Mouse (Mus musculus): ENCODE results near the gene 1110008L16Rik.

Gene 1110008L16Rik

GRCm38 (mm10) chr12:55389132-55390081 is 90.0 kb downstream of the 1110008L16Rik start:
- in situ Hi-C loops (cut with MboI, MseI), result loop anchor here (5.0 to 10.0 kb wide), 3 partner anchors 52 to 1075 kb away; no protein-coding TSS in a partner anchor

- in situ Hi-C loops (cut with MboI, MseI), result loop anchor here (10.0 kb wide), 1 partner anchor 1077 kb away; no protein-coding TSS in a partner anchor
Measured at GRCm38 (mm10) chr12:55392120-55392519, 92.7 kb downstream of the 1110008L16Rik start.

GRCm38 (mm10) chr12:55392733-55393577 is 93.6 kb downstream of the 1110008L16Rik start:
- in situ Hi-C loops (cut with MboI, MseI), result loop anchor here (10.0 kb wide), 1 partner anchor 1078 kb away; no protein-coding TSS in a partner anchor

GRCm38 (mm10) chr12:55395601-55396000 is 96.2 kb downstream of the 1110008L16Rik start:
- in situ Hi-C loops (cut with MboI, MseI), result loop anchor here (10.0 kb wide), 1 partner anchor 1081 kb away; no protein-coding TSS in a partner anchor

- in situ Hi-C loops (cut with MboI, MseI), result loop anchor here (10.0 kb wide), 1 partner anchor 1082 kb away; no protein-coding TSS in a partner anchor
Measured at GRCm38 (mm10) chr12:55396536-55396935, 97.2 kb downstream of the 1110008L16Rik start.

GRCm38 (mm10) chr12:55397544-55398239 is 98.3 kb downstream of the 1110008L16Rik start:
- in situ Hi-C loops (cut with MboI, MseI), result loop anchor here (10.0 kb wide), 1 partner anchor 1083 kb away; no protein-coding TSS in a partner anchor

- in situ Hi-C loops (cut with MboI, MseI), result loop anchor here (10.0 kb wide), 1 partner anchor 1084 kb away; no protein-coding TSS in a partner anchor
Measured at GRCm38 (mm10) chr12:55398240-55399127, 99.1 kb downstream of the 1110008L16Rik start.

- in situ Hi-C loops (cut with MboI, MseI), result loop anchor here (10.0 kb wide), 1 partner anchor 1084 kb away; no protein-coding TSS in a partner anchor
Measured at GRCm38 (mm10) chr12:55399128-55399677, 99.8 kb downstream of the 1110008L16Rik start.

- in situ Hi-C loops (cut with MboI, MseI), result loop anchor here (25.0 kb wide), 1 partner anchor 446 kb away; no protein-coding TSS in a partner anchor
Measured at GRCm38 (mm10) chr12:55407888-55408287, 108.5 kb downstream of the 1110008L16Rik start.

- in situ Hi-C loops (cut with MboI, MseI), result loop anchor here (25.0 kb wide), 1 partner anchor 453 kb away; no protein-coding TSS in a partner anchor
Measured at GRCm38 (mm10) chr12:55415255-55415654, 115.9 kb downstream of the 1110008L16Rik start.

- in situ Hi-C loops (cut with MboI, MseI), result loop anchor here (25.0 kb wide), 1 partner anchor 453 kb away; no protein-coding TSS in a partner anchor
Measured at GRCm38 (mm10) chr12:55415762-55416161, 116.4 kb downstream of the 1110008L16Rik start.

GRCm38 (mm10) chr12:55420220-55420619 is 120.8 kb downstream of the 1110008L16Rik start:
- in situ Hi-C loops (cut with MboI, MseI), result loop anchor here (25.0 kb wide), 1 partner anchor 458 kb away; no protein-coding TSS in a partner anchor

- in situ Hi-C loops (cut with MboI, MseI), result loop anchor here (25.0 kb wide), 1 partner anchor 460 kb away; no protein-coding TSS in a partner anchor
Measured at GRCm38 (mm10) chr12:55422057-55422456, 122.7 kb downstream of the 1110008L16Rik start.

GRCm38 (mm10) chr12:55426300-55426699 is 126.9 kb downstream of the 1110008L16Rik start:
- in situ Hi-C loops (cut with MboI, MseI), result loop anchor here (5.0 kb wide), 1 partner anchor 69 kb away; no protein-coding TSS in a partner anchor

GRCm38 (mm10) chr12:55429201-55429600 is 129.8 kb downstream of the 1110008L16Rik start:
- in situ Hi-C loops (cut with MboI, MseI), result loop anchor here (5.0 kb wide), 1 partner anchor 72 kb away; no protein-coding TSS in a partner anchor

- in situ Hi-C loops (cut with MboI, MseI), result loop anchor here (5.0 kb wide), 2 partner anchors 67 to 73 kb away; no protein-coding TSS in a partner anchor
Measured at GRCm38 (mm10) chr12:55429956-55430355, 130.6 kb downstream of the 1110008L16Rik start.

All from T-helper 2 cell (primary cell).